Mouse (Mus musculus) liver, embryonic 15.5 days (tissue): ENCODE measurements around the gene Smad3. TPM values are rescaled to one million over a fixed set of nuclear protein-coding genes. Genes with fewer than 3 reads are reported as not detected.

ENCODE experiments used
- ATAC-seq: fragments of 200-750 bp; cut with Nextera tagmentation; 2 replicates; pipeline ENCODE4 v1.8.0; 2017; ENCODE audit warnings: moderate number of reproducible peaks, mild to moderate bottlenecking, moderate library complexity; ENCODE audit not compliant: insufficient read depth
- H3K27ac ChIP-seq: fragments of 300-500 bp; sonication (generic); replicated peaks from 2 replicates; pipeline ENCODE4 v1.5.1; 2015; ENCODE audit warnings: mild to moderate bottlenecking, inconsistent platforms
- H3K27me3 ChIP-seq: fragments of 300-500 bp; sonication (generic); 2 replicates; pipeline ENCODE4 v1.6.1; 2015; ENCODE audit warnings: mild to moderate bottlenecking, inconsistent platforms
- H3K36me3 ChIP-seq: fragments of 300-500 bp; sonication (generic); replicated peaks from 2 replicates; pipeline ENCODE4 v1.6.1; 2015; ENCODE audit warnings: moderate library complexity, mild to moderate bottlenecking, inconsistent platforms
- H3K4me1 ChIP-seq: fragments of 300-500 bp; sonication (generic); replicated peaks from 2 replicates; pipeline ENCODE4 v1.6.1; 2015; ENCODE audit warnings: inconsistent platforms
- H3K4me2 ChIP-seq: fragments of 300-500 bp; sonication (generic); 2 replicates; pipeline ENCODE4 v1.6.1; 2015; ENCODE audit warnings: moderate library complexity, mild to moderate bottlenecking, inconsistent platforms
- H3K4me3 ChIP-seq: fragments of 300-500 bp; sonication (generic); replicated peaks from 2 replicates; pipeline ENCODE4 v1.5.1; 2015; ENCODE audit warnings: mild to moderate bottlenecking, inconsistent platforms
- H3K9ac ChIP-seq: fragments of 300-500 bp; sonication (generic); 2 replicates; pipeline ENCODE4 v1.6.1; 2015; ENCODE audit warnings: moderate library complexity, mild to moderate bottlenecking, inconsistent platforms
- H3K9me3 ChIP-seq: fragments of 300-500 bp; sonication (generic); replicated peaks from 2 replicates; pipeline ENCODE4 v1.6.1; 2016; ENCODE audit warnings: inconsistent platforms
- WGBS: fragments of 180-500 bp; shearing (Covaris S2); methylation state at CpG from one replicate; pipeline ENCODE4 v1.1.7; 2015; ENCODE audit warnings: mixed read lengths; ENCODE audit not compliant: insufficient replicate concordance; 5-methylcytosine and 5-hydroxymethylcytosine counted together
- polyA plus RNA-seq: library from polyadenylated mRNA; unstranded; fragments of >200 nt; fragmentation: Nextera tagmentation; extraction: Ambion mirVana; gene quantifications from 2 replicates; pipeline ENCODE4 v1.2.1, GENCODE M21; 2015

Smad3 gene
- polyA plus RNA-seq, 1 experiment from 2014 or later = 3.0 TPM

DNA sequence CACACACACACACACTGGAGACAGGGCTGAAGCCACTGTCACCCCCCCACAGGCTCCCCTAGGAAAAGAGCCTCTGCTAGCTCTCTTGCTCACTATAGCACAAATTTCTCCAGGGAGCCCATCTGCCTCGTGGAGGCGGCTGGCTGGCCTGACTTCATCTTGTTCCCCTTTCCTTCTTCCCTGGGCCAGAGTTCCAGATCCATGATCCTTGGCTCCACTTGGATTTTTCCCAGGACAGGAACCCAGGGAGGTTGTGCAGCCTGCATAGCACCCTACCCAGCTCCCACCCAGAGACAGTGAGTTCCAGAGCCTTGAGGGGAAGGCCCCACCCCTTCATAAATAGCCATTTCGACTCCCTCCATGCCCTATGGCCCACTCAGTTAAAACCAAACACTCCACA lies 29.8 kb upstream of the Smad3 start:
- ATAC-seq = no peak
- peaks cover 68% of the 10 kb centered on the region for H3K4me1 ChIP-seq

DNA sequence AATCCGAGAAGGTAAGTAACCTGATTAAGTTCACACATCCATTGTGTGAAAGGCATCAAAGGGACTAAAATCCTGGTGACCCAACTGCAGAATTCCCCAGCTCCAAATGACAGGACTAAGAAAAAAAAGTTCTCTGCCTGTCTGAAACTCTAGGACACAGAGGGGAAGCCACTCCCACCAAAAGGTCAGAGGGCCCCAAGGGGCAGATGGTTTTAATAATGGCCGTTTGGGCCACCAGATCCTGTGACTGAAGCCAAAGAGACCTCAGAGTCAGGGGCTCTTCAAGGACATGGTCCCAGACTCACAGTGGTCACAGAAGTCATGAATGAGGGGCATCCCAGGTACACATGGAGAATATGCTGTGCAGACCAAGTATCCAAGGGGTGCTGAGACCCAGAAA lies 29.3 kb upstream of the Smad3 start:
- H3K9ac ChIP-seq = no peak overlapping the region
- no peaks in the 10 kb centered on the region for H3K9me3 ChIP-seq
- 57% methylated on average over 2 of the region's 2 CpGs for WGBS
- no peak overlapping the region for H3K27ac ChIP-seq
- ATAC-seq = no peak
- no peaks in the 10 kb centered on the region for H3K36me3 ChIP-seq
- no peak overlapping the region for H3K4me3 ChIP-seq
- peaks cover 73% of the 10 kb centered on the region for H3K4me1 ChIP-seq
- H3K27me3 ChIP-seq = peaks cover 5% of the 10 kb centered on the region; the same call in 1 of the 2 replicates
- H3K4me2 ChIP-seq = no peak overlapping the region

More for the DNA sequence above, 29.8 kb upstream of the Smad3 start:
- H3K4me3 ChIP-seq = no peak overlapping the region
- no peaks in the 10 kb centered on the region for H3K9me3 ChIP-seq
- no peaks in the 10 kb centered on the region for H3K36me3 ChIP-seq
- peaks cover 7% of the 10 kb centered on the region for H3K27me3 ChIP-seq
- H3K27ac ChIP-seq = no peak overlapping the region
- H3K9ac ChIP-seq = no peak overlapping the region
- H3K4me2 ChIP-seq = no peak overlapping the region
- 37% methylated on average over 3 of the region's 3 CpGs for WGBS

DNA sequence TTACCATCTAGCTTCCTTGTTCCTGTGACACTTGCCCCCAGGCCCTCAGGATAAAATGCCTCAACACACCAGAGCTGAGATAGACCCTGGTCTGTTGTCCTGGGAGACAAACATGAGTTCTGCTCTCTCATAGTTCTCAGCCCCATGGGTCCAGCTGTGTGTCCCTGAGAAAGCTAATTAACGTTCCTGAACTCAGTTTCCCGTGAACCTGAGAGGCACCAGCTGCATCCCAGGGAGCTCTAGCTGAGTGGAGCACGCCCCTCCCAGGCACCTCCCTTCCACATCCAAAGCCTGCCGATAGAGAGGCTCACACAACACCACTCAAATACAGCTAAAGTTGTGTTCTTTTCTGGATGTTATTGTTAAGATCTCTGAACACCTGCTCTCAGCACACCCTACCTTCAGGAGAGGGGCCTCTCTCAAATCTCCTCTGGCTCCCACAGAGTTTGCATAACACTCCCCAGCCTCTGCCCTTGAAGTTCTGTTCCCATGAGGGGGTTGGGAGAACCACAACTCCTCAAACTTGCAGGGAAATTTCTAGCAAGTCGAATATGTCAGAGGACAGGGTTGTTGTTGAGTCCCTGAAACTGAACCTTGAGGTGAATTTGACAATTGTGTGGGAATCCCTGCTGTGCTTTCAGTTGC lies 28.4 kb upstream of the Smad3 start:
- Histone ChIP-seq H3K27ac (peak overlapping the region; percentile 65; the same call in 1 of the 2 replicates), H3K4me3 (no peak overlapping the region), H3K4me2 (peak overlapping the region; percentile 41; the same call in 1 of the 2 replicates), H3K9ac (no peak overlapping the region), H3K9me3 (no peaks in the 10 kb centered on the region), H3K27me3 (peaks cover 2% of the 10 kb centered on the region; the same call in 1 of the 2 replicates), H3K36me3 (no peaks in the 10 kb centered on the region), H3K4me1 (peaks cover 75% of the 10 kb centered on the region)
- WGBS = 38% methylated on average over 5 of the region's 5 CpGs
- no peak for ATAC-seq

GRCm38 (mm10) chr9:63785492-63785891 lies 27.7 kb upstream of the Smad3 start:
- H3K4me2 ChIP-seq = peak overlapping the region; percentile 41
- WGBS = 9% methylated on average over 5 of the region's 5 CpGs
- peak overlapping the region; percentile 65 for H3K27ac ChIP-seq
- H3K4me1 ChIP-seq = peaks cover 75% of the 10 kb centered on the region
- peak overlapping the region; percentile 4; the same call in 1 of the 2 replicates for H3K9ac ChIP-seq
- ATAC-seq = peak; percentile 59
- no peaks in the 10 kb centered on the region for H3K27me3 ChIP-seq
- no peaks in the 10 kb centered on the region for H3K9me3 ChIP-seq
- no peaks in the 10 kb centered on the region for H3K36me3 ChIP-seq
- H3K4me3 ChIP-seq = no peak overlapping the region

GRCm38 (mm10) chr9:63784597-63784996 lies 26.8 kb upstream of the Smad3 start:
- Histone ChIP-seq H3K27me3 (no peaks in the 10 kb centered on the region), H3K4me3 (no peak overlapping the region), H3K4me1 (peaks cover 74% of the 10 kb centered on the region), H3K36me3 (no peaks in the 10 kb centered on the region), H3K4me2 (no peak overlapping the region), H3K9ac (no peak overlapping the region), H3K27ac (0 out of 2 replicates have a peak overlapping the region, but pooled peaks have one; percentile 19), H3K9me3 (no peaks in the 10 kb centered on the region)
- 60% methylated on average over 3 of the region's 3 CpGs for WGBS
- ATAC-seq = no peak

GRCm38 (mm10) chr9:63782744-63783143 lies 24.9 kb upstream of the Smad3 start:
- Histone ChIP-seq H3K4me2 (peak overlapping the region; percentile 55), H3K4me1 (peaks cover 71% of the 10 kb centered on the region), H3K27me3 (no peaks in the 10 kb centered on the region), H3K4me3 (peak overlapping the region; percentile 7; the same call in 1 of the 2 replicates), H3K9me3 (no peaks in the 10 kb centered on the region), H3K27ac (peak overlapping the region; percentile 63), H3K36me3 (no peaks in the 10 kb centered on the region), H3K9ac (no peak overlapping the region)
- ATAC-seq = peak; percentile 79
- WGBS = 30% methylated on average over 4 of the region's 4 CpGs

DNA sequence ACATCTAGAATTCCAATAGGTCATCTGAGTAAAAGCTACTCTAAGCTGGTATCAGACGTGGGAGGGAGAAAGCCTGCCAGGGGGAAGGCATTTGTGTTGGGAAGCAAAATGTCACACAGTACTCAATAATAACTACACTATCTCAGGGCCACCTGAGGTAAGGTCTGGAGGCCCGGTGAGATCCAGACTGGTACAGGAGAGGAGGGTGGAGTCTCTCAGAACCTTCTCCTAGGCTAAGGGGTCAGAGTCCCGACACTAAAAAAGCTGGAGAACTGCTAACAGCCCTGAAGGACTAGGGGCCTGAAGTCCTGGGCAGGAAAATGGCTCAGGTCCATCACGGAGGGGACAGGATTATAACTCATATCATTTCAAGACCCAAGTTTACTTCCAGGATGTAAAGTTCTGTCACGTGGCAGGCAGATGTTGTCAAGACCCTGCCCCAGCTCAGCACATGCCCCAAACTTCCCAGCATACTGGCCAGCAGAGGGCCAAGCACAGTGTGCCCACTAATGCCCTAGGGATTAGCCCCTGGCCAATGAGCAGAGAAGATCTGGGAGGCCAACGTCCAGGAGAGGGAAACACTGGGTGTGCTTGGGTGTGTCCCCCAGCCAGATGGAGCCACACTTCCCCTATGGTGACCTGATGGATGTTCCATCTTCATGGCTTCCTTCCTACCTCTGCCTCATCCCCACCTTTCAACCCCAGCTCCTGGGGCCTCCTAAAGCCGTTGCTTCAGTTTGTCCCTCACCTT lies 24.1 kb upstream of the Smad3 start:
- Histone ChIP-seq H3K36me3 (no peaks in the 10 kb centered on the region), H3K9me3 (no peaks in the 10 kb centered on the region), H3K9ac (no peak overlapping the region), H3K27me3 (no peaks in the 10 kb centered on the region), H3K4me1 (peaks cover 71% of the 10 kb centered on the region), H3K4me2 (peak overlapping the region; percentile 55), H3K27ac (peak overlapping the region; percentile 63), H3K4me3 (peak overlapping the region; percentile 7; the same call in 1 of the 2 replicates)
- WGBS = 46% methylated on average over 7 of the region's 7 CpGs
- ATAC-seq = peak; percentile 75

DNA sequence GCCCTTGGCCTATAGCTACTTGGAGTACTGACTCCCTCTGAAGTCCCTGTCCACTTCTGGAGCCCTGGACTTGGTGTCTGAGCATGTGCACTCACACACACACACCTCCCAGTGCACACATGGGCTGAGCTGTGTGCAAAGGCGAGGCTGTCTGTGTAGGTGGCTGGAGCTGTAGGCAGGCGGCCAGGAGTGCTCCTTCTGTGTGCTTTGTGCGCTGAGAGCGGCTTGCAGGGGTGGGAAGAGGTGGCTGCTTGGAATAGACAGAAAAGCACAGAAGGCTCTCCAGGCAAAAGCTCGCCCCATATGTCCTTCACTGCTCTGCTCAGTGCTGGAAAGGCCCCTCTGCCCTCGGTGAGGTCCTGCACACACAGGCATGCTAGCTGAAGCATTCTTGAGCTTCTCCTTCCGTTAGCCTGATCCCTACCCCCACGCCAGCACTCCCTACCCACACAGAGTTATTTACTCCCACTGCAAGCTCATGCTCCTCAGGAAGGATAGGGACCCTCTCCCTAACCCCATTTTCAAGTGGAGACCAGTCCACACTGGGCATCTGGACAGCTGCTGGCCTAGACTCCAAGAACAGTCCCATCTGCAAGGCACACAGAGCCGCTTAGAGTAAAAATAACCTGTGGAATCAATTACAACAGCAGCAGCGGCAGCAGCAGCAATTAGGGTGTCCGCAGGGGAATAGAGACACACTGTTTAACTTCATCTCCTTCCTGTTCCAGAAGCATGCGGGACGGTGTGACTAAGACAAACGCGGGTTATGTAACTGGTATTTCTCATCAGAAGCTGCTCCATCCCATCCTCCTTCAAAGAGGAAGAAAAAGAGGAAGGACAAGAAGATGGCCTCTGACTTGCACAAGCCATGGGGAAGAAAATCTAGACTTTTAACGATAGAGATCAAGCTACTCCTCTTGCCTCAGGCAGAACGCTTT lies 22.4 kb upstream of the Smad3 start:
- peak overlapping the region; percentile 11; the same call in 1 of the 2 replicates for H3K4me2 ChIP-seq

DNA sequence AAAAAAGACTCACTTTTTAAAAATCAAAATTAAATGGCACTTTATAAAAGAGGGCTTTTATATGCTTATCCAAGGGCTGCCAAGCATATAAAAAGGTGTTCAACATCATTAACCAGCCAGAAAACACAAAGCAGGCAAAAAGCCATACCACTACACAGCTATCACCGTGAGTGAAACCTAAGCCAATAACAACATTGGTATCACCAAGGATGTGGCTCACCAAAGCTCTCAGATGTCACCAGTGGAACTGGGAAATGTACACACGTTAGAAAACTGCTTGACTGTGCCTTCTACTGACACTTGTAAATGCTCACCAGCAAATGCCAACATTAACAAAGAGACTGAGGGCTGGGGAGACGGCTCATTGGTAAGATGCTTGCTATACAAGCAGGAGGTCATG lies 18.9 kb upstream of the Smad3 start:
- Histone ChIP-seq H3K27me3 (no peaks in the 10 kb centered on the region), H3K9ac (no peak overlapping the region), H3K4me3 (no peak overlapping the region), H3K4me1 (peaks cover 47% of the 10 kb centered on the region), H3K9me3 (no peaks in the 10 kb centered on the region), H3K4me2 (no peak overlapping the region), H3K27ac (no peak overlapping the region), H3K36me3 (no peaks in the 10 kb centered on the region)
- WGBS = 64% methylated on average over 3 of the region's 3 CpGs
- ATAC-seq = no peak

More for the DNA sequence above, 22.4 kb upstream of the Smad3 start:
- Histone ChIP-seq H3K27ac (peak overlapping the region; percentile 71), H3K9ac (no peak overlapping the region), H3K9me3 (no peaks in the 10 kb centered on the region), H3K27me3 (no peaks in the 10 kb centered on the region), H3K4me1 (peaks cover 62% of the 10 kb centered on the region), H3K4me3 (no peak overlapping the region), H3K36me3 (no peaks in the 10 kb centered on the region)
- no peak for ATAC-seq
- WGBS = 33% methylated on average over 17 of the region's 17 CpGs

DNA sequence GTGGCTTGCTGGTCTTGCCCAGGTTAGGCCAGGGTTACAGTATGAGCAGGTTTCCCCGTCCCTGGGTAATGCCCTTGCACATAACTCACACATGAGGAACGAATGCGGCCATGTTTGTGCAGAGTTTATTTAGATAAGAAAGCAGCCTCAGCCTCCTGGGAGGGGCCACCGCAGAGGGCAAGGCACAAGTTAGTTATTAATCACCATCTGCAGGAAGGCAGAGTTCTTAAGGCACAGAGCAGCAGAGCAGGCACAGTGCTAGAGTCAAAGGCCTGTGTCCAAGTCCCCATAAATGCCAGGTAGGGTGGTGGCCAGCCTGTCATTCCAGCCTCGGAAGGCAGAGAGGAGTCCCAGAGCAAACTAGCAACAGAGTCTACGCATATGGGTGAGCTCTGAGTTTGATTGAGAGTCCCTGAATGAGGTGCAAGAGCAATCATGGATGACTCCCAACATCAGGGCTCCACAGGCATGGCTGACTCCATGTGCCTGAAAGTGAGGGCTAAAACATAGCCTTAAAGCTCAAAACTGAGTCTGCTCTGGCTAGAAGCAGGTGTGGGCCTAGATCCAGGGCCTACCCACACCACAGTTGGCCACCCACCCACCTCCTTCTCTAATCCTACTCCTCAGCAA lies 17.2 kb upstream of the Smad3 start:
- H3K9me3 ChIP-seq = no peaks in the 10 kb centered on the region
- no peaks in the 10 kb centered on the region for H3K36me3 ChIP-seq
- no peak overlapping the region for H3K4me3 ChIP-seq
- H3K27me3 ChIP-seq = no peaks in the 10 kb centered on the region
- peak overlapping the region; percentile 51; the same call in 1 of the 2 replicates for H3K4me2 ChIP-seq
- WGBS = 30% methylated on average over 6 of the region's 6 CpGs
- no peak overlapping the region for H3K9ac ChIP-seq
- peak overlapping the region; percentile 74 for H3K27ac ChIP-seq
- peak; percentile 82 for ATAC-seq
- H3K4me1 ChIP-seq = peaks cover 29% of the 10 kb centered on the region
